Mouse (Mus musculus) T-cell, adult 2 months (primary cell): ENCODE data around the gene Frmd4a.

ENCODE experiments used
- DNase-seq: peaks from one replicate; pipeline ENCODE4 v3.0.0; 2022; ENCODE audit warnings: low spot score

The Frmd4a gene

GRCm38 (mm10) chr2:4339128-4339527 is 321.6 kb downstream of the Frmd4a start:
- DNase-seq = no peak

GRCm38 (mm10) chr2:4339530-4340218 is 322.2 kb downstream of the Frmd4a start:
- DNase-seq = no peak

GRCm38 (mm10) chr2:4340378-4340777 is 322.9 kb downstream of the Frmd4a start:
- no peak for DNase-seq

- no peak for DNase-seq
Observed at GRCm38 (mm10) chr2:4341141-4341540, 323.6 kb downstream of the Frmd4a start.

GRCm38 (mm10) chr2:4342005-4342404 is 324.5 kb downstream of the Frmd4a start:
- DNase-seq = no peak

GRCm38 (mm10) chr2:4344411-4344810 is 326.9 kb downstream of the Frmd4a start:
- DNase-seq = no peak

- no peak for DNase-seq
Observed at GRCm38 (mm10) chr2:4346232-4346631, 328.7 kb downstream of the Frmd4a start.

- DNase-seq = no peak
Observed at GRCm38 (mm10) chr2:4346953-4347352, 329.4 kb downstream of the Frmd4a start.

- DNase-seq = no peak
Observed at GRCm38 (mm10) chr2:4347782-4348181, 330.3 kb downstream of the Frmd4a start.

GRCm38 (mm10) chr2:4348509-4348908 is 331.0 kb downstream of the Frmd4a start:
- no peak for DNase-seq

GRCm38 (mm10) chr2:4356812-4357384 is 339.4 kb downstream of the Frmd4a start:
- DNase-seq = no peak

- DNase-seq = no peak
Observed at GRCm38 (mm10) chr2:4361981-4362834, 344.7 kb downstream of the Frmd4a start.

GRCm38 (mm10) chr2:4364908-4365307 is 347.4 kb downstream of the Frmd4a start:
- DNase-seq = no peak

GRCm38 (mm10) chr2:4368544-4368943 is 351.0 kb downstream of the Frmd4a start:
- DNase-seq = no peak

- DNase-seq = no peak
Observed at GRCm38 (mm10) chr2:4370499-4370898, 353.0 kb downstream of the Frmd4a start.

- DNase-seq = no peak
Observed at GRCm38 (mm10) chr2:4371341-4371740, 353.8 kb downstream of the Frmd4a start.

- DNase-seq = no peak
Observed at GRCm38 (mm10) chr2:4378844-4379243, 361.3 kb downstream of the Frmd4a start.

GRCm38 (mm10) chr2:4380435-4380834 is 362.9 kb downstream of the Frmd4a start:
- DNase-seq = no peak

GRCm38 (mm10) chr2:4380926-4381325 is 363.4 kb downstream of the Frmd4a start:
- no peak for DNase-seq

- no peak for DNase-seq
Observed at GRCm38 (mm10) chr2:4386468-4386867, 369.0 kb downstream of the Frmd4a start.

- no peak for DNase-seq
Observed at GRCm38 (mm10) chr2:4389330-4389729, 371.8 kb downstream of the Frmd4a start.

- DNase-seq = no peak
Observed at GRCm38 (mm10) chr2:4391091-4391490, 373.6 kb downstream of the Frmd4a start.

GRCm38 (mm10) chr2:4391678-4392085 is 374.2 kb downstream of the Frmd4a start:
- DNase-seq = no peak
